Mouse (Mus musculus): Measurements from ENCODE around the gene Gm7534.

GRCm38 (mm10) chr4:134199371-134199770 is 3.4 kb downstream of the Gm7534 start:
- TF ChIP-seq CTCF (conservative IDR thresholded peaks at IDR 0.05; ENCODE audit: low read length) (no peak), POU5F1 (IDR thresholded peaks at IDR 0.05; ENCODE audit: borderline replicate concordance, low read length) (no peak), NANOG (IDR thresholded peaks at IDR 0.05; ENCODE audit: borderline replicate concordance, low read length) (no peak)

All from E14TG2a.4 (cell line).